Mouse (Mus musculus) left cerebral cortex, postnatal 36 days (tissue): ENCODE data around the gene 1600002K03Rik. TPM values are rescaled to one million over a fixed set of nuclear protein-coding genes. Genes with fewer than 3 reads are reported as not detected.
A peak's percentile ranks its signal among the peaks of the same experiment; 100 is the strongest.
"Not testable (repeated sequence)": the region's sequence is repeated elsewhere in the genome, so short reads cannot be mapped to it uniquely, and the experiment has no call there.

Experiments
- DNase-seq, 2 experiments: peaks; one replicate each; pipeline ENCODE4 v3.0.0; 2021 to 2022; ENCODE audit warnings: low spot score in 2 of 2, mixed read lengths in 1 of 2
- intact Hi-C: fragments of 180-260 bp; cut with DNase I; formaldehyde crosslinking; loops from one replicate; pipeline ENCODE4 v1.15.1; 2025
- total RNA-seq, 2 experiments: library from RNA; stranded (reverse); gene quantifications; 2 replicates each; pipeline ENCODE4 v1.2.3; 2021

Gene 1600002K03Rik
- total RNA-seq, 2 experiments from 2014 or later: 7.5 to 7.6 TPM

- DNase-seq: no peak
- intact Hi-C loops: no loop called here
These were observed 27.7 kb downstream of the 1600002K03Rik start for GRCm38 (mm10) chr10:80200485-80200884.

GRCm38 (mm10) chr10:80204055-80204454 is 31.3 kb downstream of the 1600002K03Rik start:
- intact Hi-C loops: no loop called here

GRCm38 (mm10) chr10:80207201-80207600 is 34.5 kb downstream of the 1600002K03Rik start:
- intact Hi-C loops: no loop called here
- DNase-seq: no peak

More at GRCm38 (mm10) chr10:80204055-80204454, 31.3 kb downstream of the 1600002K03Rik start:
- no peak for DNase-seq

- DNase-seq: no peak
These were observed 34.9 kb downstream of the 1600002K03Rik start for GRCm38 (mm10) chr10:80207676-80208075.

GRCm38 (mm10) chr10:80208248-80208647 is 35.5 kb downstream of the 1600002K03Rik start:
- DNase-seq: no peak
- intact Hi-C loops: no loop called here

More at GRCm38 (mm10) chr10:80207676-80208075, 34.9 kb downstream of the 1600002K03Rik start:
- intact Hi-C loops: no loop called here

- intact Hi-C loops: no loop called here
- DNase-seq: peak; percentile 28 to 45
These were observed 36.2 kb downstream of the 1600002K03Rik start for GRCm38 (mm10) chr10:80208841-80209371.

GRCm38 (mm10) chr10:80211547-80212103 is 38.9 kb downstream of the 1600002K03Rik start:
- intact Hi-C loops, DNase-seq: not testable (repeated sequence)

GRCm38 (mm10) chr10:80215048-80215772 is 42.5 kb downstream of the 1600002K03Rik start:
- no peak for DNase-seq
- intact Hi-C loops: no loop called here

GRCm38 (mm10) chr10:80220676-80221075 is 47.9 kb downstream of the 1600002K03Rik start:
- no peak for DNase-seq
- intact Hi-C loops: no loop called here

GRCm38 (mm10) chr10:80223137-80223536 is 50.4 kb downstream of the 1600002K03Rik start:
- intact Hi-C loops, DNase-seq: not testable (repeated sequence)

Other genes with a start within 250 kb of the 1600002K03Rik start
- gene Arid3a, start 245.9 kb upstream of the 1600002K03Rik start, total RNA-seq: 1 to 10 TPM; 6.3 to 6.5 TPM
- 10 to 100 TPM; 44.2 to 46.3 TPM for gene Wdr18, start 212.8 kb upstream of the 1600002K03Rik start, total RNA-seq
- under 1 TPM in 1 of 2 experiments, not detected in 1; 0.10 TPM for gene Grin3b, start 202.2 kb upstream of the 1600002K03Rik start, total RNA-seq
- gene Tmem259, start 188.6 kb upstream of the 1600002K03Rik start, total RNA-seq: 100 to 1,000 TPM; 122 TPM
- 1 to 10 TPM; 4.7 to 7.6 TPM for gene Cnn2, start 184.4 kb upstream of the 1600002K03Rik start, total RNA-seq
- 10 to 100 TPM; 10.3 to 13.0 TPM for gene Abca7, start 176.4 kb upstream of the 1600002K03Rik start, total RNA-seq
- gene Arhgap45, start 156.3 kb upstream of the 1600002K03Rik start, total RNA-seq: 1 to 10 TPM; 3.3 to 5.3 TPM
- gene Polr2e, start 133.1 kb upstream of the 1600002K03Rik start, total RNA-seq: 10 to 100 TPM; 69.2 to 83.6 TPM
- gene Gpx4, start 125.8 kb upstream of the 1600002K03Rik start, total RNA-seq: 100 to 1,000 TPM; 468 to 559 TPM
- 10 to 100 TPM; 14.5 to 25.5 TPM for gene Sbno2, start 67.4 kb upstream of the 1600002K03Rik start, total RNA-seq
- 100 to 1,000 TPM in 1 of 2 experiments, 10 to 100 TPM in 1; 94.4 to 100 TPM for gene Stk11, start 57.1 kb upstream of the 1600002K03Rik start, total RNA-seq
- gene Atp5d, start 34.3 kb upstream of the 1600002K03Rik start, total RNA-seq: 100 to 1,000 TPM; 334 to 384 TPM
- gene Cbarp, start 32.1 kb upstream of the 1600002K03Rik start, total RNA-seq: 100 to 1,000 TPM; 431 to 463 TPM
- gene Midn, start 24.7 kb upstream of the 1600002K03Rik start, total RNA-seq: 10 to 100 TPM; 76.2 to 78.8 TPM
- gene Cirbp, start 7.0 kb upstream of the 1600002K03Rik start, total RNA-seq: 10 to 100 TPM; 94.7 to 96.7 TPM
- 1 to 10 TPM; 8.9 to 9.0 TPM for gene Efna2, start 6.5 kb downstream of the 1600002K03Rik start, total RNA-seq
- 10 to 100 TPM; 35.9 to 43.8 TPM for gene Mum1, start 53.5 kb downstream of the 1600002K03Rik start, total RNA-seq
- gene Ndufs7, start 76.2 kb downstream of the 1600002K03Rik start, total RNA-seq: 100 to 1,000 TPM; 185 to 213 TPM
- gene Gamt, start 88.1 kb downstream of the 1600002K03Rik start, total RNA-seq: 10 to 100 TPM; 22.5 to 43.9 TPM
- 10 to 100 TPM; 71.7 to 99.0 TPM for gene Dazap1, start 88.5 kb downstream of the 1600002K03Rik start, total RNA-seq
- gene Rps15, start 119.5 kb downstream of the 1600002K03Rik start, total RNA-seq: 100 to 1,000 TPM; 799 to 946 TPM
- 100 to 1,000 TPM; 105 to 116 TPM for gene Apc2, start 123.0 kb downstream of the 1600002K03Rik start, total RNA-seq
- gene 2310011J03Rik, start 147.6 kb downstream of the 1600002K03Rik start, total RNA-seq: 10 to 100 TPM; 26.6 to 30.1 TPM
- 1 to 10 TPM; 4.9 to 6.2 TPM for gene Pcsk4, start 156.6 kb downstream of the 1600002K03Rik start, total RNA-seq
- gene Reep6, start 157.0 kb downstream of the 1600002K03Rik start, total RNA-seq: 10 to 100 TPM; 10.6 to 11.5 TPM
- gene Adamtsl5, start 175.5 kb downstream of the 1600002K03Rik start, total RNA-seq: 10 to 100 TPM in 1 of 2 experiments, 1 to 10 TPM in 1; 7.5 to 10.0 TPM
- 10 to 100 TPM; 16.9 to 33.1 TPM for gene Plk5, start 183.5 kb downstream of the 1600002K03Rik start, total RNA-seq
- 10 to 100 TPM; 18.1 to 23.4 TPM for gene Mex3d, start 214.7 kb downstream of the 1600002K03Rik start, total RNA-seq
- gene Mbd3, start 226.6 kb downstream of the 1600002K03Rik start, total RNA-seq: 100 to 1,000 TPM; 147 to 150 TPM
- gene Uqcr11, start 233.9 kb downstream of the 1600002K03Rik start, total RNA-seq: 100 to 1,000 TPM; 411 to 444 TPM